Mouse (Mus musculus) brain, embryonic 18.5 days (tissue): ENCODE data around the gene Wdr4.
A peak's percentile ranks its signal among the peaks of the same experiment; 100 is the strongest.
"Not testable (repeated sequence)": the region's sequence is repeated elsewhere in the genome, so short reads cannot be mapped to it uniquely, and the experiment has no call there.

Experiments used
- DNase-seq: peaks from one replicate; pipeline ENCODE4 v3.0.0-alpha.2; 2012; ENCODE audit warnings: low read depth, low spot score

Wdr4 gene

GRCm38 (mm10) chr17:31519946-31520838 lies at the start of gene Wdr4, which contains the start of gene Ndufv3:
Gene Wdr4, minus strand, starts transcription at chr17:31519980.
Gene Ndufv3, plus strand, starts transcription at chr17:31520115.
- peak; percentile 96 for DNase-seq

- no peak for DNase-seq
These were observed 46.5 kb upstream of the Wdr4 start for GRCm38 (mm10) chr17:31566276-31566675.

GRCm38 (mm10) chr17:31565141-31566056 lies 45.6 kb upstream of the Wdr4 start:
- peak; percentile 54 for DNase-seq

GRCm38 (mm10) chr17:31564858-31565140 lies 45.0 kb upstream of the Wdr4 start:
- no peak for DNase-seq

GRCm38 (mm10) chr17:31564015-31564857 lies 44.5 kb upstream of the Wdr4 start, which contains the start of gene Pknox1:
Gene Pknox1, plus strand, starts transcription at chr17:31564734.
- DNase-seq: peak; percentile 99

- no peak for DNase-seq
These were observed 43.8 kb upstream of the Wdr4 start for GRCm38 (mm10) chr17:31563632-31564014.

- no peak for DNase-seq
These were observed 39.4 kb upstream of the Wdr4 start for GRCm38 (mm10) chr17:31559021-31559789.

- DNase-seq: no peak
These were observed 38.3 kb upstream of the Wdr4 start for GRCm38 (mm10) chr17:31557947-31558542.

GRCm38 (mm10) chr17:31557124-31557880 lies 37.5 kb upstream of the Wdr4 start:
- DNase-seq: no peak

GRCm38 (mm10) chr17:31556253-31556652 lies 36.5 kb upstream of the Wdr4 start:
- DNase-seq: no peak

GRCm38 (mm10) chr17:31552601-31553000 lies 32.8 kb upstream of the Wdr4 start:
- DNase-seq: not testable (repeated sequence)

- no peak for DNase-seq
These were observed 29.6 kb upstream of the Wdr4 start for GRCm38 (mm10) chr17:31549389-31549788.

- no peak for DNase-seq
These were observed 28.2 kb upstream of the Wdr4 start for GRCm38 (mm10) chr17:31547974-31548373.

- no peak for DNase-seq
These were observed 26.8 kb upstream of the Wdr4 start for GRCm38 (mm10) chr17:31546444-31547196.

- no peak for DNase-seq
These were observed 23.8 kb upstream of the Wdr4 start for GRCm38 (mm10) chr17:31543574-31543973.

GRCm38 (mm10) chr17:31541460-31541831 lies 21.7 kb upstream of the Wdr4 start:
- peak; percentile 28 for DNase-seq

- no peak for DNase-seq
These were observed 21.2 kb upstream of the Wdr4 start for GRCm38 (mm10) chr17:31540809-31541459.

GRCm38 (mm10) chr17:31540101-31540500 lies 20.3 kb upstream of the Wdr4 start:
- no peak for DNase-seq
